10 mouse cellular contexts compared by ENCODE assay signal in genomic region chr19:42668385-42669098, GRCm38 (mm10). TPM values are rescaled to one million over a fixed set of nuclear protein-coding genes. Genes with fewer than 3 reads are reported as not detected.
DNase-seq lines count a peak whose midpoint lies in the region; ATAC-seq lines count a peak whose summit lies in the region.
"Had no signal": no experiment of that assay in that cellular context is flagged by ENCODE, and none has a peak within 500 bp of the region (broad histone marks: within the 10 kb centered on the region; RNA-seq: fewer than 3 reads in every experiment).

No protein-coding gene starts in this region.

- no peak overlapping the region for H3K4me2 ChIP-seq in forebrain, embryonic 11.5 days (ENCODE audit: low read depth, low read length, severe bottlenecking)
- no peak overlapping the region for H3K4me2 ChIP-seq in forebrain, embryonic 15.5 days (replicated peaks)
- H3K4me2 ChIP-seq in kidney, embryonic 14.5 days (replicated peaks; ENCODE audit: low read depth, low read length), result no peak overlapping the region
- no peak overlapping the region for H3K4me2 ChIP-seq in intestine, embryonic 15.5 days (replicated peaks)
- H3K4me2 ChIP-seq: midbrain, embryonic 12.5 days had no signal

- H3K9ac ChIP-seq in forebrain, embryonic 11.5 days (ENCODE audit: low read length), result no peak overlapping the region
- no peak overlapping the region for H3K9ac ChIP-seq in forebrain, embryonic 15.5 days (replicated peaks)
- H3K9ac ChIP-seq in kidney, embryonic 14.5 days (ENCODE audit: low read depth, low read length), result no peak overlapping the region
- no peak overlapping the region for H3K9ac ChIP-seq in intestine, embryonic 15.5 days
- H3K9ac ChIP-seq: midbrain, embryonic 12.5 days had no signal

- DNase-seq in forebrain, embryonic 11.5 days (ENCODE audit: low spot score), result peak; percentile 45
- DNase-seq in adipocyte (ENCODE audit: low spot score), result peak; percentile 55
- peak; percentile 72 for DNase-seq in gastrocnemius, postnatal 14 days
- no peak for DNase-seq in left cerebral cortex, adult 11 months (ENCODE audit: low spot score)
- no peak for DNase-seq in c-Kit-positive CD71-positive TER-119-positive erythroid progenitor cells, embryonic 14.5 days (ENCODE audit: low spot score)

- H3K4me1 ChIP-seq in forebrain, embryonic 11.5 days (replicated peaks; ENCODE audit: control insufficient read depth, insufficient read depth, low read length), result peaks cover 6% of the 10 kb centered on the region; the same call in 1 of the 2 replicates
- peaks cover 8% of the 10 kb centered on the region for H3K4me1 ChIP-seq in forebrain, embryonic 15.5 days
- H3K4me1 ChIP-seq in kidney, embryonic 14.5 days (ENCODE audit: control insufficient read depth, insufficient read depth, low read length), result peaks cover 14% of the 10 kb centered on the region
- no peaks in the 10 kb centered on the region for H3K4me1 ChIP-seq in intestine, embryonic 15.5 days (replicated peaks)

- no peaks in the 10 kb centered on the region for H3K9me3 ChIP-seq in forebrain, embryonic 11.5 days (ENCODE audit: control insufficient read depth, low read length)
- no peaks in the 10 kb centered on the region for H3K9me3 ChIP-seq in forebrain, embryonic 15.5 days
- H3K9me3 ChIP-seq in kidney, embryonic 14.5 days (ENCODE audit: control insufficient read depth, low read length), result no peaks in the 10 kb centered on the region
- H3K9me3 ChIP-seq in intestine, embryonic 15.5 days, result no peaks in the 10 kb centered on the region
- H3K9me3 ChIP-seq: midbrain, embryonic 12.5 days had no signal

- H3K27me3 ChIP-seq in forebrain, embryonic 11.5 days (ENCODE audit: control insufficient read depth, insufficient read depth, low read length), result peaks cover 10% of the 10 kb centered on the region; the same call in 1 of the 2 replicates
- no peaks in the 10 kb centered on the region for H3K27me3 ChIP-seq in forebrain, embryonic 15.5 days
- H3K27me3 ChIP-seq in kidney, embryonic 14.5 days (ENCODE audit: control insufficient read depth, insufficient read depth, low read length), result no peaks in the 10 kb centered on the region
- no peaks in the 10 kb centered on the region for H3K27me3 ChIP-seq in intestine, embryonic 15.5 days (replicated peaks)

- intact Hi-C loops in gastrocnemius, postnatal 14 days (cut with DNase I; ENCODE audit: low total_unique reads), result loop anchor here (10.0 kb wide), 1 partner anchor 106 kb away; the partner anchor contains the start of gene Hps1

- H3K4me3 ChIP-seq in forebrain, embryonic 11.5 days (ENCODE audit: low read depth, low read length), result no peak overlapping the region
- H3K4me3 ChIP-seq in forebrain, embryonic 15.5 days, result no peak overlapping the region
- no peak overlapping the region for H3K4me3 ChIP-seq in kidney, embryonic 14.5 days (ENCODE audit: low read length)
- no peak overlapping the region for H3K4me3 ChIP-seq in intestine, embryonic 15.5 days (replicated peaks)
- H3K4me3 ChIP-seq: midbrain, embryonic 12.5 days had no signal

- 78% methylated on average over 14 of the region's 14 CpGs for WGBS in forebrain, embryonic 11.5 days
- WGBS in forebrain, embryonic 15.5 days, result 76% methylated on average over 14 of the region's 14 CpGs
- 41% methylated on average over 14 of the region's 14 CpGs for WGBS in kidney, embryonic 14.5 days
- 60% methylated on average over 14 of the region's 14 CpGs for WGBS in intestine, embryonic 15.5 days

- no peak for ATAC-seq in forebrain, embryonic 11.5 days (replicated peaks; ENCODE audit: low FRiP score)
- no peak for ATAC-seq in forebrain, embryonic 15.5 days (replicated peaks)
- peak; percentile 68 for ATAC-seq in kidney, embryonic 14.5 days (ENCODE audit: low FRiP score, low TSS enrichment)
- no peak for ATAC-seq in intestine, embryonic 15.5 days
- ATAC-seq: CD4-positive, CD25-positive, alpha-beta regulatory T cell, adult 4 months had no signal

- no peaks in the 10 kb centered on the region for H3K36me3 ChIP-seq in forebrain, embryonic 11.5 days (ENCODE audit: control insufficient read depth, insufficient read depth, low read length)
- H3K36me3 ChIP-seq in forebrain, embryonic 15.5 days, result no peaks in the 10 kb centered on the region
- no peaks in the 10 kb centered on the region for H3K36me3 ChIP-seq in kidney, embryonic 14.5 days (ENCODE audit: control insufficient read depth, insufficient read depth, low read length)
- H3K36me3 ChIP-seq in intestine, embryonic 15.5 days, result no peaks in the 10 kb centered on the region
- H3K36me3 ChIP-seq: midbrain, embryonic 12.5 days had no signal

- no peak overlapping the region for H3K27ac ChIP-seq in forebrain, embryonic 11.5 days (ENCODE audit: low read depth, low read length)
- no peak overlapping the region for H3K27ac ChIP-seq in forebrain, embryonic 15.5 days (replicated peaks)
- no peak overlapping the region for H3K27ac ChIP-seq in kidney, embryonic 14.5 days (ENCODE audit: low read depth, low read length)
- no peak overlapping the region for H3K27ac ChIP-seq in intestine, embryonic 15.5 days
- H3K27ac ChIP-seq: midbrain, embryonic 12.5 days had no signal

RNA-seq across cellular contexts. Expression of gene Loxl4, which starts 55.9 kb away (rescaled TPM):
- 0.12 and 0.20 TPM in 2 replicates for polyA plus RNA-seq in forebrain, embryonic 11.5 days (2014; fragmentation: Nextera tagmentation; extraction: Ambion mirVana)
- 0.11 and 0.18 TPM in 2 replicates for polyA plus RNA-seq in forebrain, embryonic 15.5 days (2015; fragmentation: Nextera tagmentation; extraction: Ambion mirVana)
- total RNA-seq in gastrocnemius, postnatal 14 days (2021), result 1 to 10 TPM; 2.5 to 3.1 TPM
- polyA plus RNA-seq in kidney, embryonic 14.5 days (2014; fragmentation: Nextera tagmentation; extraction: Ambion mirVana), result 0.93 and 1.9 TPM in 2 replicates
- 1.6 and 1.9 TPM in 2 replicates for polyA plus RNA-seq in intestine, embryonic 15.5 days (2015; fragmentation: Nextera tagmentation; extraction: Ambion mirVana)

Comparison
In these comparisons a context has a peak if more than half of its experiments do, and no peak if none do; other contexts are left out.
1. DNase-seq: peak in forebrain, embryonic 11.5 days (single experiment), adipocyte (single experiment) and gastrocnemius, postnatal 14 days (single experiment); none in left cerebral cortex, adult 11 months (single experiment) and c-Kit-positive CD71-positive TER-119-positive erythroid progenitor cells, embryonic 14.5 days (single experiment).